Mouse (Mus musculus) neural tube, embryonic 14.5 days (tissue): ENCODE measurements around the gene Gria1. TPM values are rescaled to one million over a fixed set of nuclear protein-coding genes. Genes with fewer than 3 reads are reported as not detected.
A peak's percentile ranks its signal among the peaks of the same experiment; 100 is the strongest.

Experiments
- ATAC-seq: fragments of 200-750 bp; cut with Nextera tagmentation; 2 replicates; pipeline ENCODE4 v1.8.0; 2017; ENCODE audit warnings: low read depth, mild to moderate bottlenecking, moderate TSS enrichment, moderate library complexity
- H3K27ac ChIP-seq: fragments of 300-500 bp; sonication (generic); 2 replicates; pipeline ENCODE4 v1.5.1; 2014; ENCODE audit warnings: low read depth, mild to moderate bottlenecking, control low read depth, low read length, moderate library complexity, mixed read lengths
- H3K27me3 ChIP-seq: fragments of 300-500 bp; sonication (generic); 2 replicates; pipeline ENCODE4 v1.6.1; 2014; ENCODE audit warnings: low read length; ENCODE audit not compliant: control insufficient read depth, insufficient read depth
- H3K36me3 ChIP-seq: fragments of 300-500 bp; sonication (generic); 2 replicates; pipeline ENCODE4 v1.6.1; 2014; ENCODE audit warnings: low read length, mixed read lengths; ENCODE audit not compliant: control insufficient read depth, insufficient read depth
- H3K4me1 ChIP-seq: fragments of 300-500 bp; sonication (generic); 2 replicates; pipeline ENCODE4 v1.6.1; 2014; ENCODE audit warnings: low read length; ENCODE audit not compliant: control insufficient read depth, insufficient read depth
- H3K4me2 ChIP-seq: fragments of 300-500 bp; sonication (generic); 2 replicates; pipeline ENCODE4 v1.6.1; 2014; ENCODE audit warnings: mild to moderate bottlenecking, low read depth, low read length, control low read depth
- H3K4me3 ChIP-seq: fragments of 300-500 bp; sonication (generic); 2 replicates; pipeline ENCODE4 v1.5.1; 2014; ENCODE audit warnings: low read depth, low read length, control low read depth, mixed read lengths
- H3K9ac ChIP-seq: fragments of 300-500 bp; sonication (generic); replicated peaks from 2 replicates; pipeline ENCODE4 v1.6.1; 2014; ENCODE audit warnings: low read depth, mild to moderate bottlenecking, control low read depth, low read length, mixed read lengths
- H3K9me3 ChIP-seq: fragments of 300-500 bp; sonication (generic); 2 replicates; pipeline ENCODE4 v1.6.1; 2016; ENCODE audit warnings: low read length; ENCODE audit not compliant: control insufficient read depth
- WGBS: fragments of 180-500 bp; shearing (Covaris S2); extraction: QIAGEN DNeasy Blood & Tissue Kit; methylation state at CpG from one replicate; pipeline ENCODE4 v1.1.7; 2014; 5-methylcytosine and 5-hydroxymethylcytosine counted together
- polyA plus RNA-seq: library from polyadenylated mRNA; unstranded; fragments of >200 nt; fragmentation: Nextera tagmentation; extraction: Ambion mirVana; gene quantifications from 2 replicates; pipeline ENCODE4 v1.2.1, GENCODE M21; 2014

The Gria1 gene
- 59.1 and 60.6 TPM in 2 replicates for polyA plus RNA-seq

DNA sequence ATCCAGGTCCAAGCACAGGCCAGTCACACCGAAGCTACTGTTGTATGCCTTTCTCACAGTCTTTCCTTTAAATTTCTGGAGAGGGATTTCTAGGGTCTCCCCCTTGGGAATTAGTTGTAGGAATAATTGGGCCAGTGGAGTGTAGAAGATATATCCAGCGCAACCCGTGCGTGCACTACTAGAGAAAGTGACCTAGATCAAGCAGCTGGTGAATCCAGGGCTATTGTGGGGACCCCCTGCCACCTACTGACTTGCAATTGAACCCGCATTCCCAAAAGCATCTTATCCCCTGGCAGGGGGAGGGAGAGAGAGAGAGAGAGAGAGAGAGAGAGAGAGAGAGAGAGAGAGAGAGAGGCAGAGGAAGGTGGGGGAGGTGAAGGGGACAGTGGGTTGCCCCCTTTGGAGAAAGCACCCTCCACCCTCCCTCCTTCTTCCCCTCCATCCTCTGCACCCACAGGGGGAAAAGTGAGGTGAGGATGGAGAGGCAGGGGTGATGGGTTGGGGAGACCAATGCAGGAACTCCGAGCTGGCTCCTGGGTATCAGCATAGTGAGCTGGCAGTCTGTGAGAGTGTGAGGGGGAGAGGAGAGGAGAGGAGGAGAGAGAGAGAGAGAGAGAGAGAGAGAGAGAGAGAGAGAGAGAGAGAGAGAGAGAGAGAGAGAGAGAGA lies at the start of gene Gria1:
TSS of gene Gria1 (plus strand) at position 364 of the 667 bp plus-strand sequence.
- Histone ChIP-seq H3K27me3 (no peaks in the 10 kb centered on the region), H3K4me3 (peak within 1 kb of the TSS; percentile 50), H3K9me3 (no peaks in the 10 kb centered on the region), H3K4me1 (0 out of 2 replicates have a peak, but pooled peaks cover 9% of the 10 kb centered on the region), H3K36me3 (no peaks in the 10 kb centered on the region), H3K9ac (peak within 1 kb of the TSS; percentile 66), H3K4me2 (peak within 1 kb of the TSS; percentile 54), H3K27ac (peak within 1 kb of the TSS; percentile 67)
- WGBS, result 24% methylated on average over 6 of the region's 6 CpGs
- peak; percentile 69 for ATAC-seq

GRCm38 (mm10) chr11:56961751-56962150 lies 49.4 kb upstream of the Gria1 start:
- Histone ChIP-seq H3K4me1 (no peaks in the 10 kb centered on the region), H3K9me3 (no peaks in the 10 kb centered on the region), H3K9ac (no peak overlapping the region), H3K36me3 (no peaks in the 10 kb centered on the region), H3K4me2 (no peak overlapping the region), H3K27me3 (no peaks in the 10 kb centered on the region), H3K4me3 (no peak overlapping the region), H3K27ac (no peak overlapping the region)
- WGBS, result 81% methylated on average over 3 of the region's 3 CpGs
- no peak for ATAC-seq

- no peaks in the 10 kb centered on the region for H3K36me3 ChIP-seq
- 39% methylated on average over 1 of the region's 1 CpGs for WGBS
- no peak overlapping the region for H3K27ac ChIP-seq
- H3K4me2 ChIP-seq, result no peak overlapping the region
- H3K9ac ChIP-seq, result no peak overlapping the region
- no peaks in the 10 kb centered on the region for H3K4me1 ChIP-seq
- no peak for ATAC-seq
- no peaks in the 10 kb centered on the region for H3K27me3 ChIP-seq
- H3K4me3 ChIP-seq, result no peak overlapping the region
- H3K9me3 ChIP-seq, result no peaks in the 10 kb centered on the region
Measured at GRCm38 (mm10) chr11:56972814-56973213, 38.4 kb upstream of the Gria1 start.

- 80% methylated on average over 3 of the region's 3 CpGs for WGBS
- no peaks in the 10 kb centered on the region for H3K9me3 ChIP-seq
- no peaks in the 10 kb centered on the region for H3K4me1 ChIP-seq
- H3K27me3 ChIP-seq, result no peaks in the 10 kb centered on the region
- H3K9ac ChIP-seq, result no peak overlapping the region
- H3K36me3 ChIP-seq, result no peaks in the 10 kb centered on the region
- H3K4me2 ChIP-seq, result no peak overlapping the region
- no peak overlapping the region for H3K27ac ChIP-seq
- no peak for ATAC-seq
- H3K4me3 ChIP-seq, result no peak overlapping the region
Measured at GRCm38 (mm10) chr11:56984321-56985000, 26.7 kb upstream of the Gria1 start.

DNA sequence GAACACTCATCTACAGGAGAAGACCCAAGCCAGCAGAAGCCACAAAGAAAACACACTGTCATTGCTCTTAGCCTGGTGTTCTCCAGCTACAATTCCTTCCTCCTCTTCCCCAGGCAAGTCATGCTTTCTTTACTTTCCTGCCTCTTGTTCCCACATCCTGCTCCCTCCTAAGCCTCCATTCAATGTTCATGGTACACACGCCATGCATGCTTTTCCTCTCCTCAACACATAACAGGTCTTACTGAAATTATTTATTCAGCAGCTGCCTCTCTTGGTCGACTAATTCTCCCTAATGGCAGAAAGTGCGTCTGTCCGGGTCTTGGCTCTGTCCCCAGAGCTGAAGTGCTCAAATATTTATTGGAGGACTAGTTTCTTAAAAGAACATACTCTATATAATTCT lies 25.7 kb upstream of the Gria1 start:
- 59% methylated on average over 4 of the region's 4 CpGs for WGBS

GRCm38 (mm10) chr11:56999601-57000001 lies 11.6 kb upstream of the Gria1 start:
- H3K4me2 ChIP-seq, result no peak overlapping the region
- no peaks in the 10 kb centered on the region for H3K9me3 ChIP-seq
- no peak overlapping the region for H3K4me3 ChIP-seq
- ATAC-seq, result no peak
- no peak overlapping the region for H3K9ac ChIP-seq
- H3K4me1 ChIP-seq, result no peaks in the 10 kb centered on the region
- H3K27me3 ChIP-seq, result no peaks in the 10 kb centered on the region
- no peaks in the 10 kb centered on the region for H3K36me3 ChIP-seq
- WGBS, result 84% methylated on average over 3 of the region's 3 CpGs
- H3K27ac ChIP-seq, result no peak overlapping the region

More for the DNA sequence above, 25.7 kb upstream of the Gria1 start:
- Histone ChIP-seq H3K27ac (no peak overlapping the region), H3K9me3 (no peaks in the 10 kb centered on the region), H3K4me3 (no peak overlapping the region), H3K9ac (no peak overlapping the region), H3K36me3 (no peaks in the 10 kb centered on the region), H3K4me1 (no peaks in the 10 kb centered on the region), H3K4me2 (no peak overlapping the region), H3K27me3 (no peaks in the 10 kb centered on the region)
- no peak for ATAC-seq

DNA sequence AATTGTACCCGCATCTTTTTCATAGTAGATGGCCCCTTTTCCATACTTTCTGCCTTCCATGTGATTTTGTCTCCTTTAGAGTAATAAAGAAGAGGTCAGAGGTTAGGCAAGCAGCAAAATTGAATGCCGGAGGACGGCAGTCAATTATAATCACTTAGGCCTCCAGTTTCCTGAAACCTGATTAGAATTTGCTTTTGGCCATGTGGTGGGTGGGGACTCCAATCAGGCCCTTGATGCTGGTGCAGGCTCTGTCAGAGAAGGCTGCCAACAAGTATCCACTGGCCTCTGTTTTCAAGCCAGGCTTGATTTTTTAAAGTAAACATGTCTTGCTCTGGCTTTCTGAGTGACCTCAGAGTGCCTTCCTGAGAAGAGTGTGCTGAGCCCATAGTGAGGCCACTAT lies 6.6 kb upstream of the Gria1 start:
- WGBS, result 43% methylated on average over 3 of the region's 3 CpGs
- H3K4me3 ChIP-seq, result no peak overlapping the region
- no peak overlapping the region for H3K9ac ChIP-seq
- H3K27me3 ChIP-seq, result no peaks in the 10 kb centered on the region
- no peak overlapping the region for H3K4me2 ChIP-seq
- no peak for ATAC-seq
- H3K4me1 ChIP-seq, result no peaks in the 10 kb centered on the region
- no peaks in the 10 kb centered on the region for H3K9me3 ChIP-seq
- H3K27ac ChIP-seq, result no peak overlapping the region
- H3K36me3 ChIP-seq, result no peaks in the 10 kb centered on the region

- Histone ChIP-seq H3K4me3 (no peak overlapping the region), H3K36me3 (no peaks in the 10 kb centered on the region), H3K9me3 (no peaks in the 10 kb centered on the region), H3K27ac (no peak overlapping the region), H3K4me1 (no peaks in the 10 kb centered on the region), H3K4me2 (no peak overlapping the region), H3K27me3 (no peaks in the 10 kb centered on the region), H3K9ac (no peak overlapping the region)
- 83% methylated on average over 7 of the region's 7 CpGs for WGBS
- ATAC-seq, result no peak
Measured at GRCm38 (mm10) chr11:57005341-57005740, 5.8 kb upstream of the Gria1 start.

GRCm38 (mm10) chr11:57007790-57008189 lies 3.4 kb upstream of the Gria1 start:
- ATAC-seq, result no peak
- WGBS, result 88% methylated on average over 4 of the region's 4 CpGs

More at GRCm38 (mm10) chr11:57007790-57008189, 3.4 kb upstream of the Gria1 start:
- H3K9me3 ChIP-seq, result no peaks in the 10 kb centered on the region
- H3K9ac ChIP-seq, result no peak overlapping the region
- no peaks in the 10 kb centered on the region for H3K36me3 ChIP-seq
- no peak overlapping the region for H3K27ac ChIP-seq
- no peak overlapping the region for H3K4me3 ChIP-seq
- no peak overlapping the region for H3K4me2 ChIP-seq
- H3K27me3 ChIP-seq, result no peaks in the 10 kb centered on the region
- no peaks in the 10 kb centered on the region for H3K4me1 ChIP-seq
